Mouse (Mus musculus) layer of hippocampus, adult 18-20 months (tissue): Measurements from ENCODE around the gene Igsf23. TPM values are rescaled to one million over a fixed set of nuclear protein-coding genes. Genes with fewer than 3 reads are reported as not detected.
A peak's percentile ranks its signal among the peaks of the same experiment; 100 is the strongest.
"Not testable (repeated sequence)": the region's sequence is repeated elsewhere in the genome, so short reads cannot be mapped to it uniquely, and the experiment has no call there.

Experiments
- DNase-seq, 2 experiments: peaks; one replicate each; pipeline ENCODE4 v3.0.0; 2022; ENCODE audit warnings: low spot score in 2 of 2
- total RNA-seq, 2 experiments: library from RNA; stranded (reverse); gene quantifications; 2 replicates each; pipeline ENCODE4 v1.2.3; 2021

Igsf23 gene
- total RNA-seq, 2 experiments from 2014 or later = not detected

GRCm38 (mm10) chr7:19935961-19936360 is 14.6 kb downstream of the Igsf23 start:
- no peak for DNase-seq

- DNase-seq = no peak
Observed at GRCm38 (mm10) chr7:19935171-19935751, 15.3 kb downstream of the Igsf23 start.

DNA sequence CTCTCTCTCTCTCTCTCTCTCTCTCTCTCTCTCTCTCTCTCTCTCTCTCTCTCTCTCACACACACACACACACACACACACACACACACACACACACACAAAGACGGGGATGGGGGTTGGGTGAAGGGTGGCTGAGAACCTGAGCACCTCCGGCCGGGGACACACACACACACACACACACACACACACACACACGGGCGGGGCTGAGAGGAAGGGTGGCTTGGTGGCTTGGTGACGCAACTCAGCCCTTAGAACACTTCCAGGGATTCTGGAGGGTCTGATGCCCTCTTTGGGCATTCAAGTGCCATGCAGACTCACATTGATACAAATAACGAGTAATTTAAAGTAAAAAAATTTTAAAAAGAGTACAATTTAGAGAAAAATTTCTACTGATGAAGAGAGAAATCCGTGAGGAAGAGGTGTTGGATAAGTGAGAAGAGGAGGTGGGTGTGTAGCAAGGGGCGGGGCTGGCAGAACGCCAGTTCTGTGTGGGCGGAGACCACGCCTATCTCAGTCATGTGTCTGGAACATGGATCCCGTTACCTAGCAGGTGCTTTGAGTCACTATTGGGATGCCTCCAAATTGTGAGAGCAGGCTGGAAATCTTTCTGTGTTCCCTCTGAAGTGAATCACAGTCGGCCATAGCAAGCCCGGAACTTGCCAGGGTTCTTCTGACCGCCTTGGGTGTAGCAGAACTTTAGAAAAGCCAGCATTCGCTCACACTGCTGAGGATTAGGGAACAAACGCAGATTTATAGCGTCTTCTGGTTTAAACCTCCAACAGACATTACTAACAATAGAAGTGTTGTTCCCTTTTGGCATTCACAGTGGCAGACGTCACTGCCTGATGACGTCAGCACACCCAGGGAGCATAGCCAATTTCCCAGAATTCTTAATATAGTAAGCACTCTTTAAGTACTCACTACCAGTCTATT is 17.4 kb downstream of the Igsf23 start:
- DNase-seq = peak; percentile 71 to 84

DNA sequence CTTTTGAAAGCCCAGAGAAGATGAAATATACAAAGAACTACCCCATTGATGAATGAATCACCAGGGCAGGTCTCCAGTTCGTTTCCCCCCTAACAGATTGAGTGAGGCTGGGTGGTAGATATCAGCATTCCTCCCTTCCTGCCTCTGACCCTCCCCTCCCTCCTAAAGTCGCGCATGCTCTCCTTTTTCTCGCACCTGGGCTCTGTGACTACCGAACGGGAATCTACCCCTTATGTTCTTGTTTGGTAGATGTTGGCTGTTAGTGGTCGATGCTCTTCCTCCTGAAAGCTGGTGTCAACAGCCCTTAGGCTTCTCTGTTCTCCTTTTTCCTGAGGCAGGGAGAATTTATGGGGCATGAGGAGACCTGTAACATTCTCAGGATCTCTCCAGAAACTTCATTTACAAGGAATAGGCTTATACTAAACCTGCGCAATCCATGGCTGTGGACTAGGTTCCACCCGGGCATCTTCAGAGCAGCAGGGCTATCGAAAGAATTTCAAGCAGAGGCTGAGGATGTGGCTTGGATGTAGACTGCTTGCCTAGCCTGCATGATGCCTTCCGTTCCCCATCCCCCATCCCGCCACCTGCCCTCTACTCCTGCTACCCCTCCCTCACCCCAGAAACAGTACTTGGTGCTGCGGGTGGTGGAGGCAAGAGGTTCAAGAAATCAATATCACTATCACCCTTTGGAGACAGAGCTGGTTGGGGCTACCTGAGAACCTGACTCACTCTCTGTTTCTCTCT is 18.3 kb downstream of the Igsf23 start:
- DNase-seq = no peak

DNA sequence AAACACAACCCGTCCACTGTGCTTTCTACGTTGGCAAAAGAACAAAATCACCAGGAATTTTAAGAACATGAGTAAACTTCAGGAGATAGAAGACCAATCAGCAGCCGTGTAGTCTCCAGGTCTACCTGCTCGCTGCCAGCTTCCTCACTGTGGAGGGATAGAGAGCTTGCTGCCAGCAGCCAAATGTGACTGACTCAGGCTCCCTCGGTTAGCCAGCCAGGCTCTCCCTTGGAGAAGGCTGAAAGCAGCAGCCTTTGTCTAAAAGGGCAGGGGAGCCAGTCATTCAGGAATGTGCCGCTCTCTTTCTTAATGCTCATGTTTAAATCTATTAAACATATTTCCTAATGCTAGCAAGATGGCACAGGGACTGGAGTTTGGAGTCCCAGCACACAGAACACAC is 20.1 kb downstream of the Igsf23 start:
- DNase-seq = not testable (repeated sequence)

- DNase-seq = no peak
Observed at GRCm38 (mm10) chr7:19928486-19928885, 22.1 kb downstream of the Igsf23 start.

- no peak for DNase-seq
Observed at GRCm38 (mm10) chr7:19926849-19927480, 23.6 kb downstream of the Igsf23 start.

DNA sequence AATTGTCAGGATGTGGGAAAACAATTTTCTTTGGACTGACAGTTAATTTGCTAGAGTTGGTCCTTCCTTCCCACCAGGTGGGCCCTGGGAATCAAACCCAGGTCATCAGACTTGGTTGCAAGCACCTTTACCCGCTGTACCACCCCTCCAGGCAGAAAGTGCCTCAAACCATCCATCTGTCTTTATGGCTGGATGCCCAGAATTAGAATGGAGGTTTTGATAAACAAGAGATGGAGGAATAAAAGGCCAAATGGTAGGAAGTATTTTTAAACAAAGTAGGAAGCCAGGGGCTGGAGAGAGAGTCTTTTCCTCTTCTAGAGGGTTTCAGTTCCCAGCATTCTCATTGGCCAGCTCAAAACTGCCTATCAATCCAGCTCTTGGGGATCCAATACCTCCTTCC is 25.2 kb downstream of the Igsf23 start:
- DNase-seq = peak in 1 of 2 experiments; percentile 53

DNA sequence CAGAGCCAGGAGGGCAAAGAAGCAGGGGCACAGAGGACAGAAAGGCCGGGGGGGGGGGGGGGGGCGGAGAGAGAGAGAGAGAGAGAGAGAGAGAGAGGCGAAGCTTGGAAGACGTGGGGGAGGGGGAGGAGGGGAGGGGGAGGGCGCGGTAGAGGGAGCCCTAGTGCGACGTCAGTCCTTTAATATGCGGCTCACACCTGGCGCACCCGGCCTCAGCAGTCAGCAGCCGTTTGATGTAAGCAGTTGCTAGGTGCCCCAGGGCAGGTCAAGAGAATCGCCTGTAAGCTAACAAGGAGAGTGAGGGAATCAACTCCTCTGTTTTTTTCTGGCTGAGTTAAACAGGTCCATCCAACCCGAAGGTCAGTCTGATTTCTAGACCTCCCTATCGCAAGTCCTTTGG is 26.8 kb downstream of the Igsf23 start:
- DNase-seq = no peak

GRCm38 (mm10) chr7:19923354-19923753 is 27.2 kb downstream of the Igsf23 start:
- DNase-seq = no peak

- DNase-seq = peak; percentile 74 to 83
Observed at GRCm38 (mm10) chr7:19920506-19921261, 29.9 kb downstream of the Igsf23 start, which contains the start of gene Pvr. Gene Pvr (minus strand): TSS chr7:19921160.

- DNase-seq = no peak
Observed at GRCm38 (mm10) chr7:19920166-19920505, 30.4 kb downstream of the Igsf23 start.

- no peak for DNase-seq
Observed at GRCm38 (mm10) chr7:19914558-19914957, 36.0 kb downstream of the Igsf23 start.

DNA sequence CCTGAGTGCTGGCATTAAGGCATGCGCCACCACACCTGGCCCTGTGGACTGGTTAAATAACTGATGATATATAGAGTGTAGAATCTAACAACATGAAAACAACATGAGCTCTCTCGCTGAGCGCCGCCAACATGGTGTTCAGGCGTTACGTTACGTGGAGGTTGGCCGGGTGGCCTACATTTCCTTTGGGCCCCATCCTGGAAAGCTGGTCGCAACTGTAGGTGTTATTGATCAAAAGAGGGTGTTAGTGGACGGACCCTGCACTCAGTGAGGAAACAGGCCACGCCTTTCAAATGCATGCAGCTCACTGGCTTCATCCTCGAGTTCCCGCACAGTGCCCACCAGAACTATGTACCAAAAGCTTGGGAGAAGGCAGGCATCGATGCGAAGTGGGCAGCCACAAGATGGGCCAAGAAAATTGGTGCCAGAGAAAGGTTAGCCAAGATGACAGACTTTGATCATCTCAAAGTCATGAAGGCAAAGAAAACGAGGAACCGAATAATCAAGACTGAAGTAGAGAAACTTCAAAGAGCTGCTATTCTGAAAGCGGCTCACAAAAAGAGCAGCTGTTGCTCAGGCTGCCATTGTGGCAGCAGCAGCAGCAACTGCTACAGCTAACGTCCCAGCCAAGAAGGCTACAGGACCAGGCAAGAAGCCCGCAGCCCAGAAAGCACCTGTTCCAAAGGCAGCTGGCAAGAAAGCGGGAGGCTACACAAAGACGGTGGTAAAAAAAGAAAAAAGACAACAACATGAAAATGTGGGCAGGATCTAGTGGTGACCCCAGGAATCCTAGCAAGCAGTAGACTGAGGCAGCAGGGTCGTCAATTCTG is 38.6 kb downstream of the Igsf23 start:
- no peak for DNase-seq

DNA sequence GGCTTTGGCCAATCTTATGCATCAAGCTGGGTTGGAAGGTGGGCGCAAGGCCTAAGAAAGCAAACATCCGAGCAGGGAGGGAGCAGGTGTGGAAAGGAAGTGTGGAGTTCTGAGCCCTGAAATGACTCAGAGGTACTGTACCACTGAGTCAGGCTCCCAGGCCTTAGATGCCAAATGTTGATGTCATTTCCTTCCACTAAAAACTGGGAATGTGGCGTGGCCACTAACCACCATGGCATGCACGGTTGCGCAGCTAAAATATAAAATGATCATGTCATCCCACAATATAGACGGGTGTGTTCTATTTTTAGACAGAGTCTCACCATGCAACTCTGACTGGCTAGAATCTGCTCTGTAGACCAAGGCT is 39.3 kb downstream of the Igsf23 start:
- DNase-seq = no peak

- peak in 1 of 2 experiments; percentile 83 for DNase-seq
Observed at GRCm38 (mm10) chr7:19910421-19911291, 39.9 kb downstream of the Igsf23 start.

DNA sequence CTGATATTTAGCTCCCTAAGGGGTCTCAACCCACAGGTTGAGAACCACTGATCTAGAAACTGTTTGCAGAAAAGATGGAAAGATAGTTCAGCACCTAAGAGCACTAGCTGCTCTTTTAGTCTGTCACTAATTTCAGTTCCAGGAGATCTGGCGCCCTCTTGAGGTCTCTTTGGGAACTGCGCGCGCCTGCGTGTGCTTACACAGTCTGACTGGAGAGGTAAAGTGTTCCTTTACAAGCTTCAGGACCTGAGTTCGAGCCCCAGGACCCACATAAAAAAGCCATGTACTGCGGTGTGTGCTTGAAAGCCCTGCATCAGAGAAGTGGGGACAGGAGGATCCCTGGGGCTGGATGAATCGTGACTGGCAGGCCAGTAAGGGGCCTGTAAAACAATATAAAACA is 60.7 kb downstream of the Igsf23 start:
- peak in 1 of 2 experiments; percentile 28 for DNase-seq

DNA sequence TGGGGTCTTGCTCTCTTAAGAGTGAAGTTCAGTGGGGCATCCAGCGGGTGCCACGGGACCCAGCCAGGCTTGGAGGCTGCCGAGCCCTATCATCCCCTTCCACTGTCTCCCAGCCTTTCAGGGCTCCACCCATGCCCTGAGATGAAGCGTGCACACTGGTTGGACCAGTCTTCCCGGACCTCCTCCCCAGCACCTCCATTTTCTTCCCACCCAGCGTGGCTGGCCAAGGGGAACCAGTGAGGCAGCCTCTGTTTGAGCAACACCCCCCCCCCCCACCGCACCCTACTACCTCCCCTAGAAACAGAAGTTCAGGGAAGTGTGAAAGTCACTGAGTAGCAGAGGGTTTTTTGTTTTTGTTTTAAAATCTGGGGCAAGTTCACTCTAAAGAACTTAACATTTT is 62.7 kb downstream of the Igsf23 start, which contains the start of gene Ceacam19:
Gene Ceacam19 (minus strand): TSS at position 117 of the 400 bp plus-strand sequence.
- no peak for DNase-seq
